Mouse (Mus musculus) gastrocnemius, adult 2 months (tissue): ENCODE results near the gene Hist1h1c. TPM values are rescaled to one million over a fixed set of nuclear protein-coding genes. Genes with fewer than 3 reads are reported as not detected.
"Not testable (repeated sequence)": the region's sequence is repeated elsewhere in the genome, so short reads cannot be mapped to it uniquely, and the experiment has no call there.

Experiments
- DNase-seq: peaks from one replicate; pipeline ENCODE4 v3.0.0; 2022
- H3K27ac ChIP-seq: fragments of 200-600 bp; 2 replicates; pipeline ENCODE4 v1.8.1; 2022; ENCODE audit warnings: mild to moderate bottlenecking
- H3K4me3 ChIP-seq: fragments of 200-600 bp; 2 replicates; pipeline ENCODE4 v1.8.1; 2022; ENCODE audit warnings: mild to moderate bottlenecking, moderate library complexity
- CTCF ChIP-seq: fragments of 200-600 bp; IDR thresholded peaks from 2 replicates; pipeline ENCODE4 v1.8.1; 2022; ENCODE audit warnings: antibody characterized with exemption, mild to moderate bottlenecking, moderate library complexity
- intact Hi-C: fragments of 180-260 bp; cut with DNase I; formaldehyde crosslinking; loops from one replicate; pipeline ENCODE4 v1.15.1; 2025
- total RNA-seq, 2 experiments: library from RNA; stranded (reverse); gene quantifications; 2 replicates each; pipeline ENCODE4 v1.2.3; 2021

Hist1h1c gene
- total RNA-seq, 2 experiments from 2014 or later: 135 to 164 TPM

DNA sequence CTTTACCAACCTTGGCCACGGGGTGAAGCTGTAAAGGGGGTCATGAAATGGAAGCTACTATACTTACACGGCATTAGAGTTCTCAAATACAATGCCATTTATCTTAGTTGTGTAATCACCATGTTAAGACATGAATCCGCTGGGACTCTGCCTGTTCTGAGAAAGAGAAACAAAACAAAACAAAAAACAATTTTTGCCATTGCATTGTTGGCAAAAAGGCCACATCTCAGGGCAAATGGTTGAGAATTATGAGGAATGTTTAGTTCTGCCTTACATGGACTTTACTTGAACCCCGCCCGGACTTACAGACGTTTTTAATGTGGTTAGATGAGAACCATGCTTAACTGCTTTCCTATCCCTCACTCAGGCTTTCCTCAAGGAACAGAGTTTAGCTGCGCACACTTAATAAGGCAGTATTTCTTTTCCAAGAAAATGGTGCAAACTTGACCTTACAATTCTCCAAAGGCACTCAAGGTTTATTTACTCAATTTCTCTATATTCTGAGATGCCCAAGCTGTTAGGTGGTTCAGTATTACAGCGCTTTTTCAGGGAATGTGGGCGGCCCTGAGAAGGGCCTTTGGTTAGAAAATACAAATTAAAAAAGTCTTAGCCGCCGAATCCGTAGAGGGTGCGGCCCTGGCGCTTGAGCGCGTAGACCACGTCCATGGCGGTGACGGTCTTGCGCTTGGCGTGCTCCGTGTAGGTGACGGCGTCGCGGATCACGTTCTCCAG lies 21.8 kb downstream of the Hist1h1c start:
- intact Hi-C loops: loop anchor here (5.0 kb wide), 2 partner anchors 138 to 178 kb away; partner anchors contain the start of genes Hist1h1e, Hist1h2be and Hist1h4d
- no peak for TF ChIP-seq CTCF
- DNase-seq: no peak
- H3K4me3 ChIP-seq: peak overlapping the region; percentile 88
- H3K27ac ChIP-seq: peak overlapping the region; percentile 88

DNA sequence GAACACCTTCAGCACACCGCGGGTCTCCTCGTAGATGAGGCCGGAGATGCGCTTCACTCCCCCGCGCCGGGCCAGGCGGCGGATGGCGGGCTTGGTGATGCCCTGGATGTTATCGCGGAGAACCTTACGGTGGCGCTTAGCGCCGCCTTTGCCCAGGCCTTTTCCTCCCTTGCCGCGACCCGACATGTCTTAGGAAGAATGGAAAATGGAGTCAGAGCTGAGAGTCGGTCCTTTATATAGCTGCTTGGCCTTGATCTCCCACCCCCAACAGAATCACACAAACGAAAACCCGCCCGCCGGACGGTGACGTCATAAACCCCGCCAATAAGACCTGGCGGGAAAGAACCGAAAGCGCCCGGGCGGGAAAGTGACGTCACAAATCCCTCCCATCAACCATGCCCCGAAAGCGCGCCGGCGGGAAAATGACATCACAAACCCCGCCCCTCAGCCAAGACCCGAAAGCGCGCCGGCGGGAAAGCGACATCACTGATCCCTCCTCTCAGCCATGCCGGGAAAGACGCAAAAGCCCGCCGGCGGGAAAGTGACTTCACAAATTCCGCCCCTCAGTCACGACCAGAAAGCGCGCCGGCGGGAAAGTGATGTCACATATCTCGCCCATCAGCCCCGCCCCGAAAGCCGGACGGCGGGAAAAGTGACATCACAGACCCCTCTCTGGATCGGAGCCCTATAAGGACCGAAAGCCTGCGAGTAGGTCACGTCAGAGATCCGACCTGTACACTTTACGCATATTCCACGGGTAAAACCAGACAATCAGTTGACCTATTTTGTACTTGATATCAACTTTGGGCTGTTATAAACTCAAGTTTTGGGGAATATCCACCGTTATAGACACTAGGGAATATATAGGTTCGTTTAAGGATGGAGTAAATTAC lies 22.6 kb downstream of the Hist1h1c start, which contains the start of gene Hist1h4a:
Hist1h4a (minus strand) TSS at position 259 of the 893 bp plus-strand sequence.
- Histone ChIP-seq H3K4me3 (peak within 1 kb of the TSS; percentile 88), H3K27ac (peak within 1 kb of the TSS; percentile 88)
- TF ChIP-seq CTCF: no peak
- intact Hi-C loops: loop anchor here (5.0 kb wide), 2 partner anchors 139 to 179 kb away; partner anchors contain the start of genes Hist1h1e, Hist1h2be and Hist1h4d
- DNase-seq: peak; percentile 96

DNA sequence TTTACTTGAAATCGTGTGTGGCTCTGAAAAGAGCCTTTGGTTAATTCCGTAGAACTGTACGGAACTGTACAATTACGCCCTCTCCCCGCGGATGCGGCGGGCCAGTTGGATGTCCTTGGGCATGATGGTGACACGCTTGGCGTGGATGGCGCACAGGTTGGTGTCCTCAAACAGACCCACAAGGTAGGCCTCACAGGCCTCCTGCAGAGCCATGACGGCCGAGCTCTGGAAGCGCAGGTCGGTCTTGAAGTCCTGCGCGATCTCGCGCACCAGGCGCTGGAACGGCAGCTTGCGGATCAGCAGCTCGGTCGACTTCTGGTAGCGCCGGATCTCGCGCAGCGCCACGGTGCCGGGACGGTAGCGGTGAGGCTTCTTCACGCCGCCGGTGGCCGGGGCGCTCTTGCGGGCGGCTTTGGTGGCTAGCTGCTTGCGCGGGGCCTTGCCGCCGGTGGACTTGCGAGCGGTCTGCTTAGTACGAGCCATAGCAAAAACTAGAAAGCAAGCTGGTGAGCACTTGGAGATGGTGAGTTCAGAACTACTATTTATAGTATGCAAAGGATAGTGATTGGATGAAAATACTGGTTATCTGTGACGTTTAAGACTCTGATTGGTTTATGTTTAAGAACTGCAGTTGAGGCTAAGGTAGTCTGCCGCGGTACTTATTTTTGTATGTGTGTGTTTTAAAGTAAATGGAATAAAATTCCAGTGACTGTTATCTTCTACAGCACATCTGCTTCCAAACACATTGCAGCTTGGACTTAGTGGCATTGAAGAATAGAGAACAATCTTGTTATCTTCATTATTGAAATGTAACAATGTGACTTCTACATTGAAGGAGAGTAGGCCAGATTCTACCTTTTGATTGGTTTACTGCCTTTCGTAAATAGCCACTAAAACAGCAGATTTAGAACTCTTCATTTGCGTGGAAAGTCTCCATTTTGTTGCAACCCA lies 23.5 kb downstream of the Hist1h1c start, which contains the start of gene Hist1h3a:
Hist1h3a (minus strand) TSS at position 516 of the 951 bp plus-strand sequence.
- peak within 1 kb of the TSS; percentile 88 for H3K27ac ChIP-seq
- intact Hi-C loops: loop anchor here (5.0 kb wide), 2 partner anchors 140 to 180 kb away; partner anchors contain the start of genes Hist1h1e, Hist1h2be and Hist1h4d
- DNase-seq: peak; percentile 47
- peak within 1 kb of the TSS; percentile 88 for H3K4me3 ChIP-seq

DNA sequence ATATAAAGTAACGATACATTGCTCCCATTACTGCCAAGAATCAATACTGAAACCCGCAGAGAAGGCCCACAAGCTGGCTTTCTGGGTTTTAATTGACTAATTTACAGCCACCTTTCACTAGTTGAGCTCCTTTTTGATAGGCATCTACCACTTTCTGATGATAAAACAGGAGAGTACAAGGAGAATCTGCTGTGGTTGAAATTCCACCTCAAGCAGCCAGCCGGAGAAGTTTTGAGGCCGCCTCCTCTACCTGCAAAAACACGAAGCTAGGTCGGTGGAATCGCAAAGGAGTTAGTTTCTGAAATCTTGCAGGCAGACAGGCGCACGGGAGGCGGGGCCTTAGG lies 24.6 kb downstream of the Hist1h1c start:
- intact Hi-C loops: loop anchor here (5.0 kb wide), 2 partner anchors 141 to 181 kb away; partner anchors contain the start of genes Hist1h1e, Hist1h2be and Hist1h4d
- TF ChIP-seq CTCF: no peak
- Histone ChIP-seq H3K4me3 (peak overlapping the region; percentile 88), H3K27ac (peak overlapping the region; percentile 88; the same call in 1 of the 2 replicates)
- DNase-seq: no peak

GRCm38 (mm10) chr13:23763586-23764323 lies 25.1 kb downstream of the Hist1h1c start, which contains the start of gene Hist1h1a:
Hist1h1a (plus strand) TSS chr13:23763666.
- Histone ChIP-seq H3K27ac (peak within 1 kb of the TSS; percentile 88), H3K4me3 (peak within 1 kb of the TSS; percentile 88)
- no peak for TF ChIP-seq CTCF
- peak; percentile 82 for DNase-seq
- intact Hi-C loops: loop anchor here (5.0 kb wide), 2 partner anchors 141 to 181 kb away; partner anchors contain the start of genes Hist1h1e, Hist1h2be and Hist1h4d

- intact Hi-C loops: loop anchor here (5.0 kb wide), 2 partner anchors 142 to 182 kb away; partner anchors contain the start of genes Hist1h1e, Hist1h2be and Hist1h4d
- Histone ChIP-seq H3K27ac (no peak overlapping the region), H3K4me3 (peak overlapping the region; percentile 88)
- DNase-seq: no peak
- TF ChIP-seq CTCF: no peak
Measured at GRCm38 (mm10) chr13:23764324-23765171, 25.9 kb downstream of the Hist1h1c start.

DNA sequence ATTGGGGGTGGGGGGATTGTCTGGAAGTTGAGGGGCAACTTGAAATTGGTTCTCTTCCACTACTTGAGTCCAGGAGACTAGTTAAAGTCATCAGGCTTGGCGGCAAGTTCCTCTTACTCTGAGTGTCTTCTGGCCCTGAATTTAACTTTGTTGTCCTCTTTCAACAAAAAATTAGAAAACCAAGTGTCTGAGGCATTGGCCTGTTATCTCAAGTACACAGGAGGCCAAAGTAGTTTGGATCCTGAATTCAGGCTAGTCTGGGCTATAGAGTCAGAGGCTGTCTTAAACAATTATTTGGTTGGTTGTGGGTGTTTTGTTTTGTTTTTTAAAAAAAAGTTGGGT lies 26.5 kb downstream of the Hist1h1c start:
- intact Hi-C loops: no loop called here
- TF ChIP-seq CTCF: no peak
- Histone ChIP-seq H3K27ac (no peak overlapping the region), H3K4me3 (no peak overlapping the region)
- no peak for DNase-seq

DNA sequence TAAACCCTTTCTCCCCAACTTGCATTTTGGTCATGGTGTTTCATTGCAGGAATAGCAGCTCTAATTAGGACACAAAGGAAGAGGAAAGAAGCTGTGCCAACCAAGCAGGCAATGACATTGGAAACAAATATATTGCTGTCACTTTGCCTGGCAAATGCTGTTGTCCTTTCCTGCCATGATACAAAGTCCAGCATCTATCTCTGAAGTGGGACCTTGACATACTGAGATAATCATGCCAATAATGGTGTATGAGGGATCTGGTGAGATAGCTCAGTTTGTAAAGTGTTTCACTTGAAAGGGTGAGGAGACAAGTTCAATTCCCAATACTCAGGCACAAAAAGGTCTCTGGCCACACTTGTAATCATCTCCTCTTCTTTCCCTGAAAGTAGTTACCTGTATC lies 28.2 kb downstream of the Hist1h1c start:
- no peak overlapping the region for H3K27ac ChIP-seq
- H3K4me3 ChIP-seq: no peak overlapping the region
- intact Hi-C loops: no loop called here
- TF ChIP-seq CTCF: no peak
- no peak for DNase-seq

DNA sequence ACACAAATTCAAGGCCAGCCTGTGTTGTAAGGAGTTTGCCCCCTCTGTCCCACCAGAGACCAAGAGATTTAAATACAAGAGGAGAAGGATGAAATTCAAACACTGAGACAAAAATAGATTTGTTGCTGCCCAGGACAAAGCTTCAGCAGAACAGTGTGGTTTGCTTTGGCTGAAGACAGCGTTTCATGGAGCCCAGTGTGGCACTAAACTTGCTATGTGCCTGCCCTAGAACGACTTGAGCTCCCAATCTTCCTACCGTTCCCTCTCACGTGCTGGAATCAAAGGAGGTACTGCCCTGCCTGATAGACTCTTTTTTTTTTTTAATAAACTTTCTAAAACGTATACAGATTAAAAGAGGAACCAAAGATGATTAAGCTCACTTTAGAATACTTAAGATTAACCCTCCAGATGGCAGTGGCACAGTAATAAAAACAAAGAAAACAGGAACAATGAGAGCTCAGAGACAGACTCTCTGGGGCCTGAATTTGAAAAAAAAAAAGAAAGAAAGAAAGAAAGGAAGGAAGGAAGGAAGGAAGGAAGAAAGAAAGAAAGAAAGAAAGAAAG lies 30.3 kb downstream of the Hist1h1c start:
- no peak for DNase-seq
- no peak overlapping the region for H3K27ac ChIP-seq
- no peak for TF ChIP-seq CTCF
- H3K4me3 ChIP-seq: no peak overlapping the region
- intact Hi-C loops: no loop called here

- intact Hi-C loops, H3K4me3 ChIP-seq, DNase-seq, H3K27ac ChIP-seq: not testable (repeated sequence)
Measured at GRCm38 (mm10) chr13:23769613-23770012, 31.0 kb downstream of the Hist1h1c start, which contains the start of gene Trim38. Trim38 (plus strand) TSS chr13:23769913.
